Mouse (Mus musculus): ENCODE results near the gene Frs2.

GRCm38 (mm10) chr10:117126233-117126632, 22.1 kb downstream of the Frs2 start:
- TF ChIP-seq POLR2A (IDR thresholded peaks at IDR 0.05; ENCODE audit: insufficient read depth, low read depth, low read length) (no peak), CTCF (IDR thresholded peaks at IDR 0.05; ENCODE audit: insufficient read depth, low read depth, low read length) (no peak)
